Mouse (Mus musculus) urinary bladder, postnatal 14 days (tissue): ENCODE data around the gene Olfr1265.

Experiments used
- DNase-seq: peaks from one replicate; pipeline ENCODE4 v3.0.0; 2021; ENCODE audit warnings: low spot score

The Olfr1265 gene

DNA sequence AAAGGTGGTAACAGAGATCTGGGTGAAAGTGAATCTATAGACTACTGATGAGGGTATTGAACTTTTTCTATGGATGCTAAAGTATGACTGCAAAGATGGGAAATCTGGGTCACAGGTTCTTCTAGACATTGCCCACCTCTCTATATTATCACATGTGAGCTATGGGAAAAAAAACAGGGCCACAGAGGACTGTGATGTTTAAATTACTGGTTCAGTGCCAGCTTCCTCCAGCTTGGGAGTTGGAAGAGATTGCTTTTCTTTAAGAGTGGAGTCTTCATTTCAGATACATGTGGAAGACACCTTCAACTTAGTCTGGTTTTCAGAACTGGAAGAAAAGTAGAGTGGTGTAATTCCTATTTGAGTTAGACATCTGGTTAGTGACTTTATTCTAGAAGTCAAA lies at the start of gene Olfr1265:
Olfr1265 (plus strand) TSS at position 301 of the 400 bp plus-strand sequence.
- no peak for DNase-seq

DNA sequence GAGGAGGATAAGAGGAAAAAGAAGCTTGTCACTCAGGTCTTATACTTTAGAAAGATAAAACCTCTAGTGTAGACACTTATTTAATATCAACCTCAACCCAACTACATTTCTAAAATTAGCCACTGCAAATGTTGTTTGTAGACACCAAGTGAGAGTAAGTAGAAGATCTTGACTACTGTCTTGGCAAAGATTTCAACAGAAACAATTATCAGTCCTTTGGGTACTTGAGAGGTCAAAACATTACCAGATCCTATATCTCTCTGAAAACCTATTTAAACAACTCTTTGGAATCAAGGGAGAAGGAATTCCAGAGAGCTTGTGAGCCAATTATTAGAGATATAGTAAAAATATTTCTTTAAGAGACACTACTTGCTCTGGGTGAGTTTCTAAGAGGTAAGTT lies 44.2 kb upstream of the Olfr1265 start, which contains the start of gene Olfr1261:
Olfr1261 (plus strand) TSS at position 301 of the 400 bp plus-strand sequence.
- no peak for DNase-seq

DNA sequence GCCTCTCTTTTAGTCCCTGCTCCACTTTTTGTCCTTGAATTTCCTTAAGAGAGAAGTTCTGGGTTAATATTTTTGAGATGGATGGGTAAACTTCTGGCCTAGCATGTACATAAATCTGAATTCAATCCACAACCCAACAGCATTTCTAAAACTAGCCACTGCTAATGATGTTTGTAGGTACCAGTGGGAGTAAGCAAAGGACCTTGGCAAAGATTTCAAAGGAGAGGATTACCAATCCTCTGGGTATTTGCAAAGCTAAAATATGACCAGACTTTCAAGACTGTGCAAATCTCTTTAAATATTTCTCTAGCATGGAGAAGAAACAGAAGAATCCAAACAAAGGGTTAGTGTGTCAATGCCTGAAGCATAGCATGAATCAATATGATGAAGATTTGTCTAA lies 35.3 kb upstream of the Olfr1265 start, which contains the start of gene Olfr1262:
Olfr1262 (plus strand) TSS at position 301 of the 400 bp plus-strand sequence.
- DNase-seq = no peak

DNA sequence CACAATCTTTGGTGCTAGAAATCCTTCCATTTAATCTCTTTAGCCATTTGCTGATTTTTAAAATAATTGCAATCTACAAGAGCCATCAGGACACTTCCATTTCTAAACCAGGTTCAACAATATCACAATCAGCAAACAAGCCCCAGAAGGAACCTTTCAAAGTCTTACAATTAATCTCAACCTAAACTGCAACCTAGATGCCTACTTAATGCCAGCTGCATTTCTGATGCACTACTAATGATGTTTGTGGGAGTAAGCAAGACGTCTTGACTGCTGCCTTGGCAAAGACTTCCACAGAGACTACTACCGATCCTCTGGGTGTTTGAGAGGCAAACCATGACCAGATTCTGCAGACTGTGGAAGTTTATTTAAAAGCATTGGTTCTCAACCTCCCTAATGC lies 23.3 kb upstream of the Olfr1265 start, which contains the start of gene Olfr1263:
Olfr1263 (plus strand) TSS at position 301 of the 400 bp plus-strand sequence.
- no peak for DNase-seq

DNA sequence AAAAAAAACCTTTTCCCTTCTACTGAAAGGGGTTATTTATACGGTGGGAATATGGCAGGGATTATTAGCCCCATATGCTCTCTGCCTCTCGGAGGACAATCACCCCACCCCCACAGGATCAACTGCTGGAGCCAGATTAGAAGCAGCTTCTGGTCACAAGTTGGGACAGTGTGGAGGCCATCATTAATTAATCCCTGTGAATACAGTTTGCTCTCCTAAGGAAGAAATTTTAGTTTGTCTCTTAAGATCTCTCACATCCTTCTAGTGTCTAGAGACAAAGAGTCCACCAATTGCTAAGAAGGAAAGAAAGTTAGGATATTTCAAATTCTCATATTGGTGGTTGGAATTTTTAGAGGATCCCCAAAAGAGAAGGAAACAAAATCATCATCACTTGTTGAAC lies 9.7 kb upstream of the Olfr1265 start, which contains the start of gene Olfr1264:
Olfr1264 (minus strand) TSS at position 101 of the 400 bp plus-strand sequence.
- no peak for DNase-seq

DNA sequence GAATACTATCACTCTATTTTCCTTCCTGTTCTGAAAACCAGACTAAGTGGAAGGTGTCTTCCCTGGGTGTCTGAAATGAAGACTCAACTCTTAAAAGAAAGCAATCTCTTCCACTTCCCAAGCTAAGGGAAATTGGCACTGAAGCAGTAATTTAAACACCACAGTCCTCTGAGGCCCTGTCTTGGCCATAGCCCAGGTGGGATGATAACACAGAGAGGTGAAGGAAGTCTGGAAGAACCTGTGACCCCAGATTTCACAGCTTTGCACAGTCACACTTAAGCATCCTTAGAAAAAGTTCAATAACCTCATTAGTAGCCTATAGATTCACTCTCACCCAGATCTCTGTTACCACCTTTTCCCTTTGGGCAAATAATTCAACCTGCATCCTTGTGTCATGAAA lies 28.4 kb downstream of the Olfr1265 start, which contains the start of gene Olfr140:
Olfr140 (minus strand) TSS at position 101 of the 400 bp plus-strand sequence.
- DNase-seq = no peak

DNA sequence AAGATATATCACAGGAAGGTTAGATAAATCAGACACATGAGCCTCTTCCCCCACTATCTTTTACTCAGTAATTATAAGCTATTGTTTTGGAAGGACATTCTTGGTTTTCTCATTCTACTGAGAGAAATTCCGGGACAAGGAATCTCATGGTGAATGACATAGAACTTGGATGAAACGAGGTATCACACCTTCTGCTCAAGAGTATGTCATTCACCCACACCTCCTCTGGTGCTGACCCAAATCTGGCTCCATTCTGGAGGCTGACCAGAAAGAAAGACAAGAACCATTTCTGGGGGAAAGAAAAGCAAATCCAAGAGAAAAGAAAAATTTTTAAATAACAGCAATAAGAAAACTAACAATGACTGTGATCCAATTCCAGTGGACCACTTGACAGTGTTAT lies 34.9 kb downstream of the Olfr1265 start:
- DNase-seq = no peak
